Mouse (Mus musculus) liver, adult 2 months (tissue): ENCODE results near the gene Fam53b.

ENCODE experiments used
- CTCF ChIP-seq: fragments of 200-500 bp; IDR thresholded peaks from 2 replicates; pipeline ENCODE4 v1.5.1; 2011; ENCODE audit warnings: low read depth, low read length, control low read depth
- POLR2A ChIP-seq: fragments of 200-500 bp; IDR thresholded peaks from 2 replicates; pipeline ENCODE4 v1.6.1; 2011; ENCODE audit warnings: low read length, control low read depth; ENCODE audit not compliant: insufficient read depth; ENCODE audit errors: extremely low read depth

DNA sequence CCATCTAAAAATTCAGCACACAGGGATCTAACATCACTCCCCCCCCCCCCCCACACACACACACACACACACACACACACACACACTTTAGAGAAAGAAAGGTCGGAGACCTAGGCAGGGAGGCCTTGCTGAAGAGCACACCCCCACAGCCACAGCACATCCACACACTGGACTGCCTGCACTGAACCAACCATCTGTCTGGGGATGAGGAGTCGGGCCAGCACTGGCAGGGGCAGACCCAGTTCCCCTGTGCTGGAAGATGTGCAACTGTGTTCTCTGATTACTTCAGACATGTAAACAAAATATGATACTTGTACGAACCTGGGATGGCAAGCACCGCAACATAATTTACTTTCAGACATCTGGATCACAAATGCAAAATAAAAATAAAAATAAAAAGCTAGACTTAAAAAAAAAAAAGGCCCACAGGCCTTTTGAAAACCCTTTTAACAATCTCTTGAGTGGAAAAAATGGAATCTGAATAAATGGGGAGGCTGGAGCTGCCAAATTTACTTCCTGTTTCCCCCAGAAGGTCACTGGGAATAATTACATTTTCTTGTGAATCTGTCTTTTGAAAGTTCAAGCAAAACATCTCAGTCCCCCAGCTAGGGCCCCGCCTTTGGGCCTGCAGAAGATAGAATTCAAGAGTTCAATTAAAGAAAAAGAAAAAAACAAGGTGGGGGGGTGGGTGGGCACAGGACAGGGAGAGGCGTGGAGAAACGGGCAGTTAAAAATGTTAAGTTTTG lies 5.5 kb downstream of the Fam53b start:
- no peak for TF ChIP-seq POLR2A
- TF ChIP-seq CTCF, result no peak
